Mouse (Mus musculus) forebrain, postnatal 0 days (tissue): ENCODE data around the gene Exosc6. TPM values are rescaled to one million over a fixed set of nuclear protein-coding genes. Genes with fewer than 3 reads are reported as not detected.
A peak's percentile ranks its signal among the peaks of the same experiment; 100 is the strongest.
"Not testable (repeated sequence)": the region's sequence is repeated elsewhere in the genome, so short reads cannot be mapped to it uniquely, and the experiment has no call there.

Experiments
- ATAC-seq: fragments of 200-750 bp; cut with Nextera tagmentation; 2 replicates; pipeline ENCODE4 v1.8.0; 2017; ENCODE audit warnings: mild to moderate bottlenecking, moderate library complexity
- DNase-seq: peaks from one replicate; pipeline ENCODE4 v3.0.0-alpha.2; 2015
- H3K27ac ChIP-seq: fragments of 300-500 bp; sonication (generic); 2 replicates; pipeline ENCODE4 v1.5.1; 2014; ENCODE audit warnings: low read depth, mild to moderate bottlenecking, antibody characterized with exemption, low read length, moderate library complexity, mixed read lengths
- H3K27me3 ChIP-seq: fragments of 300-500 bp; sonication (generic); 2 replicates; pipeline ENCODE4 v1.6.1; 2014; ENCODE audit warnings: mild to moderate bottlenecking, low read length, mixed read lengths; ENCODE audit not compliant: insufficient read depth
- H3K36me3 ChIP-seq: fragments of 300-500 bp; sonication (generic); 2 replicates; pipeline ENCODE4 v1.6.1; 2014; ENCODE audit warnings: mild to moderate bottlenecking, moderate library complexity; ENCODE audit not compliant: insufficient read depth
- H3K4me1 ChIP-seq: fragments of 300-500 bp; sonication (generic); 2 replicates; pipeline ENCODE4 v1.6.1; 2014; ENCODE audit warnings: antibody characterized with exemption; ENCODE audit not compliant: insufficient read depth
- H3K4me2 ChIP-seq: fragments of 300-500 bp; sonication (generic); 2 replicates; pipeline ENCODE4 v1.6.1; 2014; ENCODE audit warnings: low read depth, mild to moderate bottlenecking, moderate library complexity
- H3K4me3 ChIP-seq: fragments of 300-500 bp; sonication (generic); 2 replicates; pipeline ENCODE4 v1.5.1; 2014; ENCODE audit warnings: low read depth, low read length, mixed read lengths
- H3K9ac ChIP-seq: fragments of 300-500 bp; sonication (generic); 2 replicates; pipeline ENCODE4 v1.6.1; 2014; ENCODE audit warnings: mild to moderate bottlenecking
- H3K9me3 ChIP-seq: fragments of 300-500 bp; sonication (generic); 2 replicates; pipeline ENCODE4 v1.6.1; 2016; ENCODE audit warnings: low read length
- CTCF ChIP-seq: sonication (generic); IDR thresholded peaks from 2 replicates; pipeline ENCODE4 v1.5.1; 2016; ENCODE audit warnings: antibody characterized with exemption, control low read depth, low read depth
- WGBS: fragments of 180-500 bp; shearing (Covaris S2); extraction: QIAGEN DNeasy Blood & Tissue Kit; methylation state at CpG from one replicate; pipeline ENCODE4 v1.1.7; 2014; 5-methylcytosine and 5-hydroxymethylcytosine counted together
- polyA plus RNA-seq: library from polyadenylated mRNA; unstranded; fragments of >200 nt; fragmentation: Nextera tagmentation; extraction: Ambion mirVana; gene quantifications from 2 replicates; pipeline ENCODE4 v1.2.1, GENCODE M21; 2015
- total RNA-seq: library from RNA; depleted of rRNA; stranded (reverse); fragments of >200 nt; gene quantifications from 2 replicates; pipeline ENCODE4 v1.2.3, GENCODE M21; 2014

Gene Exosc6
- total and polyA plus RNA-seq, 2 experiments from 2014 or later: not detected

- H3K4me2 ChIP-seq: no peak overlapping the region
- WGBS: 51% methylated on average over 6 of the region's 6 CpGs
- H3K36me3 ChIP-seq: no peaks in the 10 kb centered on the region
- no peak for ATAC-seq
- no peak overlapping the region for H3K27ac ChIP-seq
- peak; percentile 26; the same call in 1 of the 2 replicates for TF ChIP-seq CTCF
- no peaks in the 10 kb centered on the region for H3K4me1 ChIP-seq
- no peak overlapping the region for H3K4me3 ChIP-seq
- no peaks in the 10 kb centered on the region for H3K27me3 ChIP-seq
- no peak overlapping the region for H3K9ac ChIP-seq
- no peak for DNase-seq
- no peaks in the 10 kb centered on the region for H3K9me3 ChIP-seq
These were observed 23.7 kb downstream of the Exosc6 start for GRCm38 (mm10) chr8:111079861-111080271.

GRCm38 (mm10) chr8:111081580-111082258 lies 25.6 kb downstream of the Exosc6 start:
- H3K27me3 ChIP-seq: no peaks in the 10 kb centered on the region
- H3K9ac ChIP-seq: no peak overlapping the region
- TF ChIP-seq CTCF: no peak
- no peak overlapping the region for H3K27ac ChIP-seq
- H3K36me3 ChIP-seq: no peaks in the 10 kb centered on the region
- H3K4me1 ChIP-seq: no peaks in the 10 kb centered on the region
- H3K9me3 ChIP-seq: no peaks in the 10 kb centered on the region
- H3K4me2 ChIP-seq: no peak overlapping the region
- DNase-seq (no peak), ATAC-seq (no peak)
- H3K4me3 ChIP-seq: no peak overlapping the region
- WGBS: 38% methylated on average over 12 of the region's 12 CpGs

DNA sequence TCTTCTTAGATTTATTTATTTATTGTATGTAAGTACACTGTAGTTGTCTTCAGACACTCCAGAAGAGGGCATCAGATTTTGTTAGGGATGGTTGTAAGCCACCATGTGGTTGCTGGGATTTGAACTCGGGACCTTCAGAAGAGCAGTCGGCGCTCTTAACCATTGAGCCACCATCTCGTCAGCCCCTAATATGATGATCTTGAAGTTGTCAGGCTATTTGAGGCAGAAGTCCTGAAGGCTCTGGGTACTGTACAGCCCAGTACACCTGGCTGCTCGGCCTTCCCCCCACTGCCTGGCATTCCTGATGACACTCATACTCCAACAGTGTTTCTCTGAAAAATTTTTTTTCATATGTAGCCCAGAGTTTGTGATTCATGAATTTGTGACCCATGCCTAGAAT lies 27.8 kb downstream of the Exosc6 start:
- H3K27ac ChIP-seq, H3K9ac ChIP-seq, H3K9me3 ChIP-seq, ATAC-seq, H3K4me2 ChIP-seq, H3K4me1 ChIP-seq, H3K27me3 ChIP-seq, H3K4me3 ChIP-seq, DNase-seq, H3K36me3 ChIP-seq: not testable (repeated sequence)
- WGBS: 88% methylated on average over 5 of the region's 5 CpGs

- no peak overlapping the region for H3K4me3 ChIP-seq
- no peaks in the 10 kb centered on the region for H3K27me3 ChIP-seq
- no peak overlapping the region for H3K27ac ChIP-seq
- H3K36me3 ChIP-seq: no peaks in the 10 kb centered on the region
- H3K4me2 ChIP-seq: no peak overlapping the region
- DNase-seq: peak; percentile 85
- peak; percentile 50 for ATAC-seq
- no peaks in the 10 kb centered on the region for H3K9me3 ChIP-seq
- H3K4me1 ChIP-seq: no peaks in the 10 kb centered on the region; the same call in 1 of the 2 replicates
- 2% methylated on average over 2 of the region's 2 CpGs for WGBS
- peak; percentile 89 for TF ChIP-seq CTCF
- no peak overlapping the region for H3K9ac ChIP-seq
These were observed 34.0 kb downstream of the Exosc6 start for GRCm38 (mm10) chr8:111090126-111090525.

GRCm38 (mm10) chr8:111091706-111092105 lies 35.6 kb downstream of the Exosc6 start:
- Histone ChIP-seq H3K27me3 (no peaks in the 10 kb centered on the region), H3K9ac (no peak overlapping the region), H3K36me3 (no peaks in the 10 kb centered on the region), H3K9me3 (no peaks in the 10 kb centered on the region), H3K4me2 (no peak overlapping the region), H3K4me1 (peaks cover 6% of the 10 kb centered on the region; the same call in 1 of the 2 replicates), H3K27ac (no peak overlapping the region), H3K4me3 (no peak overlapping the region)
- ATAC-seq: no peak
- DNase-seq: no peak
- no peak for TF ChIP-seq CTCF
- 79% methylated on average over 7 of the region's 7 CpGs for WGBS

- not testable (repeated sequence) for ATAC-seq, H3K36me3 ChIP-seq, H3K9ac ChIP-seq
These were observed 36.2 kb downstream of the Exosc6 start, which contains the start of gene Clec18a for GRCm38 (mm10) chr8:111092326-111092725. Gene Clec18a (minus strand): TSS chr8:111092426.

DNA sequence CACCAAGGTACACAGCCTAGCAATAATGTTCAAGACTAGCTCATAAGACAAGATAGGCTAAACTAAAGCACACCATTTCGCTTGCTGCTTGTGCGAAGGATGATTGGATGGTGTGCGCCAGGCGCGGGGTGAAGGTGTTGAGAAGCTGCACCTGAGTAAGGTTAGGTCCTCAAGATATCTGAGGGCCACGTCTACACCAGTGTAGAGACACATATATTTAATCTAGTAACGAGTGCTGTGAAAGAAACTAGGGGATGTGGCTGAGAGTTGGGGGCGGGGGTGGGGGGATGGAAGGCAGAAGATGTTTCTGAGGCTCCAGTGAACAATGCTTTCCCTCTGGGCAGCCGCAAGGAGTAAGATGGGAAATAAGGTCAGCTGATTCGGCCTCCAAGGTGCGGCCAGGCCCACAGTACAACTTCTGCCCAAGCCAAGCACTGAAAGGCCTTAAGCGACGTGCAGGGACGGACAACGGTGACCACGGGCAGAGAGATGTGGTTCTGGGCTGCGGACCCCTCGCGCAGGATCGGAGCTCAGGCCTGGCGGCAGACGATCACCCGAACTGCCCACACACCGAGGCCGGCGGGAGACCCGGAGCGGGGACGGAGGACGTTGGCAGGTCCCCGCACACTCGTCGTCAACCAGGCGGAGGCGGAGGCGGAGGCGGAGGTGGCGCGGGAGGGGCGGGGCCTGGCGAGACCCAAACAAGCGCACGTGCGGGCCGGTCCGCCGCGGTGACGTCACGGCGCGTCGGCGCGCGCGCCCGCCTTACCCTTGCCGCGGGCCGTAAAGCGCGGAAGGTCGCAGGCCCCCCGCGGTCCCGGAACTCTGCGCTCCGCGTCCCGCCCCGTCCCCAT lies 38.0 kb downstream of the Exosc6 start, which contains the start of gene Pdpr:
TSS of gene Pdpr (plus strand) at position 766 of the 854 bp plus-strand sequence.
- Histone ChIP-seq H3K9ac (peak within 1 kb of the TSS; percentile 64), H3K4me3 (peak within 1 kb of the TSS; percentile 65), H3K9me3 (no peaks in the 10 kb centered on the region), H3K27ac (peak within 1 kb of the TSS; percentile 45), H3K27me3 (no peaks in the 10 kb centered on the region), H3K4me2 (peak within 1 kb of the TSS; percentile 80), H3K4me1 (peaks cover 6% of the 10 kb centered on the region; the same call in 1 of the 2 replicates), H3K36me3 (no peaks in the 10 kb centered on the region)
- peak; percentile 94 for ATAC-seq
- DNase-seq: peak; percentile 91
- no peak for TF ChIP-seq CTCF
- WGBS: 8% methylated on average over 65 of the region's 72 CpGs

More at GRCm38 (mm10) chr8:111092326-111092725, 36.2 kb downstream of the Exosc6 start, which contains the start of gene Clec18a:
- not testable (repeated sequence) for H3K27me3 ChIP-seq, H3K9me3 ChIP-seq, H3K4me1 ChIP-seq, DNase-seq, H3K4me3 ChIP-seq, H3K27ac ChIP-seq, H3K4me2 ChIP-seq
- WGBS: 93% methylated on average over 5 of the region's 6 CpGs

- ATAC-seq: not testable (repeated sequence)
These were observed 38.7 kb downstream of the Exosc6 start for GRCm38 (mm10) chr8:111094719-111095302.

More at GRCm38 (mm10) chr8:111094719-111095302, 38.7 kb downstream of the Exosc6 start:
- H3K27me3 ChIP-seq, H3K9me3 ChIP-seq, H3K27ac ChIP-seq, H3K4me1 ChIP-seq, H3K36me3 ChIP-seq: not testable (repeated sequence)
- H3K9ac ChIP-seq: peak overlapping the region; percentile 64
- 6% methylated on average over 55 of the region's 69 CpGs for WGBS
- DNase-seq: peak; percentile 3
- peak overlapping the region; percentile 80 for H3K4me2 ChIP-seq
- peak overlapping the region; percentile 65 for H3K4me3 ChIP-seq
